Mouse (Mus musculus) midbrain, embryonic 14.5 days (tissue): ENCODE data around the gene 2610318N02Rik. TPM values are rescaled to one million over a fixed set of nuclear protein-coding genes. Genes with fewer than 3 reads are reported as not detected.
A peak's percentile ranks its signal among the peaks of the same experiment; 100 is the strongest.

Source experiments
- ATAC-seq: fragments of 200-750 bp; cut with Nextera tagmentation; 2 replicates; pipeline ENCODE4 v1.8.0; 2017; ENCODE audit warnings: moderate number of reproducible peaks, moderate library complexity; ENCODE audit not compliant: low FRiP score, low TSS enrichment
- DNase-seq: peaks from one replicate; pipeline ENCODE4 v3.0.0-alpha.2; 2015
- H3K27ac ChIP-seq: fragments of 300-500 bp; sonication (generic); replicated peaks from 2 replicates; pipeline ENCODE4 v1.5.1; 2014; ENCODE audit warnings: mild to moderate bottlenecking, low read depth, low read length, moderate library complexity
- H3K27me3 ChIP-seq: fragments of 300-500 bp; sonication (generic); 2 replicates; pipeline ENCODE4 v1.6.1; 2014; ENCODE audit warnings: low read length, control low read depth, mixed read lengths; ENCODE audit not compliant: control insufficient read depth, insufficient read depth
- H3K36me3 ChIP-seq: fragments of 300-500 bp; sonication (generic); 2 replicates; pipeline ENCODE4 v1.6.1; 2014; ENCODE audit warnings: low read length, control low read depth; ENCODE audit not compliant: control insufficient read depth, insufficient read depth
- H3K4me1 ChIP-seq: fragments of 300-500 bp; sonication (generic); 2 replicates; pipeline ENCODE4 v1.6.1; 2014; ENCODE audit warnings: mild to moderate bottlenecking, antibody characterized with exemption, low read length, control low read depth; ENCODE audit not compliant: control insufficient read depth, insufficient read depth
- H3K4me2 ChIP-seq: fragments of 300-500 bp; sonication (generic); 2 replicates; pipeline ENCODE4 v1.6.1; 2014; ENCODE audit warnings: mild to moderate bottlenecking, low read length, moderate library complexity
- H3K4me3 ChIP-seq: fragments of 300-500 bp; sonication (generic); replicated peaks from 2 replicates; pipeline ENCODE4 v1.5.1; 2014; ENCODE audit warnings: low read depth, low read length
- H3K9ac ChIP-seq: fragments of 300-500 bp; sonication (generic); replicated peaks from 2 replicates; pipeline ENCODE4 v1.6.1; 2014; ENCODE audit warnings: mild to moderate bottlenecking, low read length, moderate library complexity
- H3K9me3 ChIP-seq: fragments of 300-500 bp; sonication (generic); 2 replicates; pipeline ENCODE4 v1.6.1; 2016; ENCODE audit warnings: low read length, control low read depth, mixed read lengths; ENCODE audit not compliant: control insufficient read depth
- WGBS: fragments of 180-500 bp; shearing (Covaris S2); extraction: QIAGEN DNeasy Blood & Tissue Kit; methylation state at CpG from one replicate; pipeline ENCODE4 v1.1.7; 2014; 5-methylcytosine and 5-hydroxymethylcytosine counted together
- microRNA counts: library from miRNA; unstranded; fragments of <30 nt; microRNA quantifications from one replicate; lab custom pipeline; 2016
- microRNA-seq: library from miRNA; unstranded; fragments of <30 nt; microRNA quantifications from one replicate; pipeline ENCODE4, GENCODE M21; 2016
- polyA plus RNA-seq: library from polyadenylated mRNA; unstranded; fragments of >200 nt; fragmentation: Nextera tagmentation; extraction: Ambion mirVana; gene quantifications from 2 replicates; pipeline ENCODE4 v1.2.1, GENCODE M21; 2014

The 2610318N02Rik gene
- polyA plus RNA-seq, 1 experiment from 2014 or later: 14.8 TPM

DNA sequence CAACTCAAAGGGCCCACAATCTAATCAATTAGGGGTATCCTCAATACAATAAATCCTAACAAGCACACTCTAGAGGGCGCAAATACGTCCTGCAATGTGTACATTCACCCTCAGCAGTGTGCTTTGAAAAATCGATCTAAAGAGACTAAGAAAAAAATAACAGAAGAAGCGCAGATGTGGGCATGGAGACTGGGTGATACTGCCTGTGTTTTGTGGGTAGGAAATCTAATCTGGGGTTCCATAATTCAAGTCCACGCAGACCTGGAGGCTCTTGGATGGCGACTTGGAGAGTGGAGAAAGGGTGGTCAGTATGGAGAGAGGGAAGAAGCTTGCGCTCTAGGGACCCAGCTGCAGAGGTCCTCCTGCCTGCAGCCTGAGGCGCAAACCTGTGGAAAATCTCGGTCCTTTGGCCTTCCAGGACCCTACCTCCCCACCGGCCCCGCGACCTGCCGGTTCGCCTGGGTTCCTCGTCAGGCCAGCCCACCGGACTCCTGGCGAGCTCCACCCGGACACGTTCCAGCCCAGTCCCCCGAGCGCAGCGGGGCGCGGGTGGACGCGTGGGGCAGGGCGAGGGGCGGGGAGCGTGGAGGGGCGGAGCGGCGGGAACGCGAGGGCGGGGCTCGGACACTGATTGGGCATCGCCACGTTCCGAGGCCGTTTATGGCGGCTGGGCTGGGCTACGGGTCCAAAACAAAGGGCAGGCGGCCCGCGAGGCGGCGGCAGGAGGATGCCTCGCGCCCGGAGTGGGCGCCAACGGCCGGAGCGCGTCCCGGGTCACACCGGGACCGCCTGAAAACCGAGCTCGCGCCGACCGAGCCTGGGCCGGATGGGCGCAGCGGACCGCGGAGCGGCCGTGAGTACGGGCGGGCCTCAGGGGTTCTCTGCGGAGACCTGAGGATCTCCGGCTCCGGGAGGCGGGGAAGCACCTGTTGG, 55.2 kb downstream of the 2610318N02Rik start, which contains the start of gene Ypel1:
Gene Ypel1, plus strand, starts transcription at position 186 of the 933 bp plus-strand sequence.
- H3K27ac ChIP-seq: peak within 1 kb of the TSS; percentile 96
- H3K4me3 ChIP-seq: peak within 1 kb of the TSS; percentile 82
- H3K9me3 ChIP-seq: no peaks in the 10 kb centered on the region
- H3K4me2 ChIP-seq: peak within 1 kb of the TSS; percentile 63
- ATAC-seq (peak; percentile 95), DNase-seq (peak; percentile 94)
- H3K36me3 ChIP-seq: peaks cover 13% of the 10 kb centered on the region
- H3K9ac ChIP-seq: peak within 1 kb of the TSS; percentile 88
- under 1% methylated on average over 75 of the region's 76 CpGs for WGBS
- H3K4me1 ChIP-seq: peaks cover 11% of the 10 kb centered on the region
- no peaks in the 10 kb centered on the region for H3K27me3 ChIP-seq

DNA sequence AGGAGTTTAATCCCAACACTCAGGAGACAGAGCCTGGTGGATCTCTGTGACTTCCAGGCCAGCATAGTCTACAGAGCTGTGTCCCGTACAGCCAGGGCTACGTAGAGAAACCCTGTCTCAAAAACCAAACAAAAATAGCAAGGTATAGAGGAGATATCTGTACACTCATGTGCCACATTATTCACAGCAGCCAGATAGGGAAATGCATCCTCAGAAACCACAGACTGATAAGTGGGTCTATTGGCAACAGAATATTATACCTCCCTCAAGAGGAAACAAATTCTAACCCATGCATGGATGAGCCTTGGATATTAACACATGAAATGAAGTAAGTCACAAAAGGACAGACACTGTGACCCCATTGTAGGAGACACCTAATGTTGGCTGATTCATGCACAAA, 57.4 kb downstream of the 2610318N02Rik start:
- Histone ChIP-seq H3K27me3 (no peaks in the 10 kb centered on the region), H3K4me2 (no peak overlapping the region), H3K4me1 (peaks cover 11% of the 10 kb centered on the region), H3K9me3 (no peaks in the 10 kb centered on the region), H3K4me3 (no peak overlapping the region), H3K36me3 (no peaks in the 10 kb centered on the region), H3K27ac (no peak overlapping the region), H3K9ac (no peak overlapping the region)
- WGBS: 93% methylated on average over 2 of the region's 2 CpGs
- DNase-seq (no peak), ATAC-seq (no peak)

MicroRNAs within 50 kb of the gene (microRNA counts, 519-probe panel; counts per million panel counts)
- microRNA mmu-miR-130b (lab: Ali Mortazavi, UCI) (6,225 counts per million, percentile 79 among the panel's probes with 10 or more counts), microRNA mmu-miR-301b (lab: Ali Mortazavi, UCI) (4,590 counts per million, percentile 36 among the panel's probes with 10 or more counts)

Small RNA genes within 50 kb of the gene (microRNA-seq; reads per million reads assigned to microRNA genes)
- 7,667 reads per million, percentile 95 among the genes with 10 or more reads in this experiment for gene Mir130b
- 237 reads per million, percentile 64 among the genes with 10 or more reads in this experiment for gene Mir301b

Other genes starting within 250 kb of the 2610318N02Rik start
- 15.5 and 17.4 TPM in 2 replicates for gene Ppm1f, start 228.7 kb downstream of the 2610318N02Rik start, polyA plus RNA-seq
- 214 and 219 TPM in 2 replicates for gene Mapk1, start 141.8 kb downstream of the 2610318N02Rik start, polyA plus RNA-seq
- 169 and 174 TPM in 2 replicates for gene Ypel1, start 55.5 kb downstream of the 2610318N02Rik start, polyA plus RNA-seq
- 142 and 145 TPM in 2 replicates for gene Ppil2, start 13.9 kb downstream of the 2610318N02Rik start, polyA plus RNA-seq
- 20.3 and 23.2 TPM in 2 replicates for gene Sdf2l1, start 7.2 kb upstream of the 2610318N02Rik start, polyA plus RNA-seq
- gene Ydjc, start 19.5 kb upstream of the 2610318N02Rik start, polyA plus RNA-seq: 34.2 and 46.8 TPM in 2 replicates
- gene Ccdc116, start 22.1 kb upstream of the 2610318N02Rik start, polyA plus RNA-seq: 2.0 and 2.7 TPM in 2 replicates
- gene Ube2l3, start 77.5 kb upstream of the 2610318N02Rik start, polyA plus RNA-seq: 272 and 297 TPM in 2 replicates
- 1.8 and 2.0 TPM in 2 replicates for gene Rimbp3, start 83.4 kb upstream of the 2610318N02Rik start, polyA plus RNA-seq
- 6.4 and 7.7 TPM in 2 replicates for gene Hic2, start 108.4 kb upstream of the 2610318N02Rik start, polyA plus RNA-seq
- 25.3 and 38.0 TPM in 2 replicates for gene Tmem191c, start 150.9 kb upstream of the 2610318N02Rik start, polyA plus RNA-seq
- gene Serpind1, start 206.2 kb upstream of the 2610318N02Rik start, polyA plus RNA-seq: 0.38 and 1.5 TPM in 2 replicates